Mouse (Mus musculus): ENCODE data around the gene Polr3e.

Polr3e gene

DNA sequence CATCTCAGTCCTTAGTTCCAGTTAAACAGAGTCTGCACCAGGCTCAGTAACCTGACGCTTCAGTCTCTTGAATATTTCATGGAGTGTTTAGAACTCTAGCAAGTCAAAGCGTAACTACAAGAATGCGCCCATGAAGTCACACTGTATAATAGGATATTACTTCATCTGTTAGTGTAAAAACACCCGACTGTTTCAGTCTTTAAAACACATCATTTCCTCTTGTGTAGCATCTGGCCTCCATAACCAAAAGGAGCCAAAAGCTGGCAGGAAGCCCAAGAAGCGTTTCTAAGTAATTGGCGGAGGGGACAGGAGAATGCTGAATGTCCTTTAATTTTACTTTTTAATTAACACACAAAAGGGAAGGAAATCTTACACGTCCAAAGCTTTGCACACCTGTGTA is 59.5 kb downstream of the Polr3e start:
- no peak for DNase-seq (ENCODE audit: low spot score)

DNA sequence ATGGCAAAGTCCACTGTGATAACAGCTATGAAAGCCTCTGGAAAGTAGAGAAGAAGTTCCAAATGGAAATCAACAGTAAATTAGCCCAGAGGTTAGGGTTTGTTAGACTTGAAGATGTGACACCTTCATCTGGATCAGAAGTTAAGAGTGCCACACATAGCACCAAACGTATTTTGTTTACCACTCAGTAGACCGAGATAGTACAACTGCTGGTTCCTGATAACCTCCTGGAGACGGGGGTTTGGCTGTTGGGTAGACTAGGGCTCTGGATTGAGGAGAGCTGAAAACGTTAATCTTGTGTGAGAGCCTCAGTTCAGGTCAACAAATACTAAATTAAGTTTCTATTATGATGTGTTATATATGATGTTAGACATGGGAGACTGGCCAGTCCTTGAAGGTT is 62.5 kb downstream of the Polr3e start:
- DNase-seq (ENCODE audit: low spot score): no peak

DNA sequence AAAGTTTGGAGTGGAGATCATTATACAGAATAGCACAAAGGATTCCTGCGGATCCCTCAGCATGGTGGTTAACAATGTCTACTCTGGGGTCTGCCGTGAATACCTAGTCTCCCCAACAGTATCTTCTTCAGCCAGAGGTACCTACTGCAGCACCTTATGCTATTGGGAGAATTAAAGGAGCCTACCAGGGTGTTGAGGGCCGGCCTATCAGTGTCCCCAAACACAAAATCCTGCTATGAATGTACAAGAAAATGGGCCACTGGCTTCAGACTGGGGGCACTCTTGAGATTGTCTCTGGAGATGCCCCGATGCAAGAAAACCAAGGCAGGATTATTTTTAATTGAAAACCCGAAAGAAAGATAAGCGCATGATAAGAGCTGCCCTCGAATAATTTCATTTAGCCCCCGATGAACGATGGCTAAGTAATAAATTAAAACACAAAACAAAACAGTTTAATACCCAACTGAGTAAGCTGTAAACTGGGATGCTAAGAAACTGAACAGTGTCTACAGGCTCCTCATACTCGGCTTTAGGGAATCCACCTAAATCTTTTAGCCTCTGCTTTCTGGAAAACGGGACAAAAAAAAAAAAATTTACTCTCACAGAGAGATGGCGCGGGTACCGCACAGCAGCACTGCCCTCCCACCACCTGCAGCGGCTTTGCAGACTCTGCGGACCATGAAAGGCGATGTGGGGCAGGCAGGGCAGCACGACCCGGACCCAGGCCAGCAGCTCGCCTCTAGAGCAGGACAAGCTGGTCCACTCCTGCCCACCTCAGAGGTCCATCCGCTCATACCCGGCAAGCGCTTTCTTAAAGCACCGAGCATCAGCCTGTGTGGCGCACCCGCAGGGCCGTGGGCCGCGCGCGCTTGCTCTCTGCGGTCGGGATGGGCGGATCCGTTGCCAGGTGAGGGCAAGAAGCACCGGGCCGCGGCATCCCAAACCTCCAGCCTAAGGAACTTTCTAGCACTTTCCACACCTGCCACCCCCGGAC is 63.7 kb downstream of the Polr3e start:
- DNase-seq (ENCODE audit: low spot score): no peak

DNA sequence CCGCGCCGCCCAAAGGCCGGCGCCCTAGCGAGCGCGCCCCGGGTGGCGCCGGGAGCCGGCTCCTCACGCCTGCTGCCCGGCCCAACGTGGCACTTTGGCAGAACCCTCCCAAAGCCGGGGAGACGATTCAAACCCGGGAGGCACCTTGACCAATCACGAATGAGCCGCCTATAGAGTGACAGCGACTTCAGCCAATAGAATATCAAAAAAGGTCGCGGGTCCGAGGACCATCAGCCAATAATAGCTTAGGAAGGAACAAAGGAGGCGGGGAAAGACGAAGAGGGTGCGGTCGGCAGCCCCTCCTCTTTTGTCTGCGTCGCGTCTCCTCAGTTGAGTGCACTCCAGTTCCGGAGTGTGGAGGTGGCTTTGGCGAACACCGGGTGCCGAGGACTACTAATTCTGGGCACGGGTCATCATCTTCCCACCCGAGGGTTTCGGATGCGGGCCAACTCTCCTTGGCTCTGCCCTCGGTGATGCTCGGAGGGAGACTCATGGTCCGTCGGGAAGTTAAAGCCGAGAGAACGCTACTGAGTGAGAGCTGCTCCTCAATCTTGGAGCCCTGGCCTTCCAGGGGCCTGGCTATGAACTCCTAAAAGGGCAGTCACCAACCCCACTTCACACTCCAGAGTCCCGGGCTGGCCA is 64.8 kb downstream of the Polr3e start, which contains the start of the genes Cdr2 and Mfsd13b:
TSS of gene Cdr2 (minus strand) at position 113 of the 642 bp plus-strand sequence.
TSS of gene Mfsd13b (plus strand) at position 310 of the 642 bp plus-strand sequence.
- DNase-seq (ENCODE audit: low spot score): peak; percentile 98

DNA sequence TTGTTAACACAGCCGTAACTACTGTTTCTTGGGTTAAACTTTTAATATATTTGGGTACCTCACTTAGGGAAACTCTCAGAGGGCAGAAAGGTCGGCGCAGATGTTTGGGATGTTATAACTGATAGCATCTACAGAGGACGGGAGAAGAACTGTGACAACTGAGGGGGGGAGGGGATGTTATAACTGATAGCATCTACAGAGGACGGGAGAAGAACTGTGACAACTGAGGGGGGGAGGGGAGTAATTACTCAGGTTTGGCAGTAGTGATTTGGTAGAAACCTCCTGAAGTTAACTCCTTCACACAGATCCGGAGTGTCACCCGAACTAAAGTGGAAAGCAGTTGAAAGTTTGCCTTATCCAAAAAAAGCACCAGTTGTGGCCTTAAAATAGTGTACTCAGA is 65.4 kb downstream of the Polr3e start:
- DNase-seq (ENCODE audit: low spot score): no peak

DNA sequence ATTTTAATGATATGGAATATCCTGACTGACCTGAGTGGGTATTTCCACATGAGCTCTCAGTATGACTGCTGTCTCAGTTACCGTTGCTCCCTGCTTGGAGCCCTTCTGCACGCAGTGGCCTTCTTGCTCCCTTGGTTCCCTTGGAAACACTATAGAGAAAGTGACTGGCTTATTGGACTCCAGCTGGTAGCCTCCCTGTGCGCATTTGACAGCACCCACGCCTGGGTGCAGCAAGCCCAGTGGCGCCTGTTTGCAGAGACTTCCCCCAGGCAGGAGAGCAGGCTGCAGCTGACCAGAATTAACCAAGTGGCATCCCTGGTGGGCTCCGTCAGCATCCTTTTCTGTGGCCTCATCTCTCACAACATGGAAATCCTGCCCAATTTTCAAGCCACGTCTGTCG is 73.6 kb downstream of the Polr3e start:
- no peak for DNase-seq (ENCODE audit: low spot score)
